Mouse (Mus musculus) hindbrain, embryonic 14.5 days (tissue): ENCODE data around the gene Lhb. TPM values are rescaled to one million over a fixed set of nuclear protein-coding genes. Genes with fewer than 3 reads are reported as not detected.

Experiments used
- ATAC-seq: fragments of 200-750 bp; cut with Nextera tagmentation; 2 replicates; pipeline ENCODE4 v1.8.0; 2017; ENCODE audit warnings: moderate number of reproducible peaks, mild to moderate bottlenecking, moderate TSS enrichment, moderate library complexity; ENCODE audit not compliant: low FRiP score
- DNase-seq: peaks from one replicate; pipeline ENCODE4 v3.0.0-alpha.2; 2015; ENCODE audit warnings: low spot score
- H3K27ac ChIP-seq: fragments of 300-500 bp; sonication (generic); 2 replicates; pipeline ENCODE4 v1.5.1; 2014; ENCODE audit warnings: mild to moderate bottlenecking, moderate library complexity
- H3K27me3 ChIP-seq: fragments of 300-500 bp; sonication (generic); 2 replicates; pipeline ENCODE4 v1.6.1; 2014; ENCODE audit warnings: mild to moderate bottlenecking, low read length, mixed read lengths; ENCODE audit not compliant: control insufficient read depth, insufficient read depth
- H3K36me3 ChIP-seq: fragments of 300-500 bp; sonication (generic); replicated peaks from 2 replicates; pipeline ENCODE4 v1.6.1; 2014; ENCODE audit not compliant: control insufficient read depth, insufficient read depth
- H3K4me1 ChIP-seq: fragments of 300-500 bp; sonication (generic); replicated peaks from 2 replicates; pipeline ENCODE4 v1.6.1; 2014; ENCODE audit warnings: antibody characterized with exemption, low read length, mixed read lengths; ENCODE audit not compliant: control insufficient read depth, insufficient read depth
- H3K4me2 ChIP-seq: fragments of 300-500 bp; sonication (generic); replicated peaks from 2 replicates; pipeline ENCODE4 v1.6.1; 2014; ENCODE audit warnings: mild to moderate bottlenecking, moderate library complexity
- H3K4me3 ChIP-seq: fragments of 300-500 bp; sonication (generic); replicated peaks from 2 replicates; pipeline ENCODE4 v1.5.1; 2014; ENCODE audit warnings: mild to moderate bottlenecking, low read length
- H3K9ac ChIP-seq: fragments of 300-500 bp; sonication (generic); 2 replicates; pipeline ENCODE4 v1.6.1; 2014
- H3K9me3 ChIP-seq: fragments of 300-500 bp; sonication (generic); 2 replicates; pipeline ENCODE4 v1.6.1; 2016; ENCODE audit warnings: low read length; ENCODE audit not compliant: control insufficient read depth
- WGBS: fragments of 180-500 bp; shearing (Covaris S2); extraction: QIAGEN DNeasy Blood & Tissue Kit; methylation state at CpG from one replicate; pipeline ENCODE4 v1.1.7; 2014; 5-methylcytosine and 5-hydroxymethylcytosine counted together
- polyA plus RNA-seq: library from polyadenylated mRNA; unstranded; fragments of >200 nt; fragmentation: Nextera tagmentation; extraction: Ambion mirVana; gene quantifications from 2 replicates; pipeline ENCODE4 v1.2.1, GENCODE M21; 2014

Gene Lhb
- polyA plus RNA-seq, 1 experiment from 2014 or later: 2.0 TPM

- DNase-seq: no peak
- H3K4me2 ChIP-seq: no peak overlapping the region
- ATAC-seq: no peak
- WGBS: 93% methylated on average over 2 of the region's 2 CpGs
- H3K4me1 ChIP-seq: peaks cover 10% of the 10 kb centered on the region
- H3K27ac ChIP-seq: no peak overlapping the region
- no peak overlapping the region for H3K4me3 ChIP-seq
- H3K27me3 ChIP-seq: peaks cover 99% of the 10 kb centered on the region
- no peak overlapping the region for H3K9ac ChIP-seq
- no peaks in the 10 kb centered on the region for H3K9me3 ChIP-seq
- no peaks in the 10 kb centered on the region for H3K36me3 ChIP-seq
These were observed 8.2 kb upstream of the Lhb start for GRCm38 (mm10) chr7:45412421-45412820.

DNA sequence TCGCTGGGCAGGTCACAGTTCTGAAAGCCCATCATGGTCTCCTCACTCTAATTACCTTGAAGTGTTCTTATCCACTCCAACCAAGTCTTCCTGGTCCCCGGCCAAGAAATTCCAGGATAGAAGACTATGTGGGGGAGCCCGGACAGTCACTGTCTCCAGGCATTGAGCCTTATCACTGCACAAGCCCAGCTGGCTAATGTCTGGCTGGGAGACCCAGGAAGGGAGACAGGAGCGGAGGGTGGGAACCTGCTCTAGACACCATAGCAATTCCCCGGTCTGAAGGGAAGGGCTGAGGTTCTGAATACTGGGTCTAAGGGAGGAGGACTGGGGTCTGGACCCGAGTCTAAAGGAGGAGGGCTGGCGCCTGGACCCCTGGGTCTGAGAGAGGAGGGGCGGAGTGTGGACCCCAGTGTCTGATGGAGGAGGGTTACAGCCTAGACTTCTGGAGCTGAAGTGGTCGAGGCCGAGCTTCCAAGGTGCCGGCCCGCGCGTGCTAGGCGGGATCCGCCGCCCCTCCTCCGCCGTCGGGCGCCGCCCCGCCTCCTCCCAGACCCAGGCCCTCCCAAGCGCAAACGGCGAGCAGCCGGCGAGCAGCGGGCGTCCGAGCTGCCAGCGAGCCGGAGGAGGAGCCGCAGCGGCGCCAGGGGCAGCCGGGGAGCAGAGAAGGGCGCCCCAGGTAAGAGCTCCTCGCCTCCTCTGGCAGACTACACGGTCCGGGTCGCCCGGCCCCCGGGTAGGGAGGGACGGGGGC, 7.3 kb upstream of the Lhb start, which contains the start of gene Ntf5:
TSS of gene Ntf5 (plus strand) at position 583 of the 751 bp plus-strand sequence.
- Histone ChIP-seq H3K4me1 (peaks cover 10% of the 10 kb centered on the region), H3K36me3 (no peaks in the 10 kb centered on the region), H3K4me3 (peak within 1 kb of the TSS; percentile 41), H3K9me3 (no peaks in the 10 kb centered on the region), H3K9ac (peak within 1 kb of the TSS; percentile 54), H3K27ac (no peak within 1 kb of the TSS), H3K27me3 (peaks cover 99% of the 10 kb centered on the region), H3K4me2 (peak within 1 kb of the TSS; percentile 69)
- WGBS: 3% methylated on average over 45 of the region's 45 CpGs
- no peak for DNase-seq
- no peak for ATAC-seq

- WGBS: 3% methylated on average over 27 of the region's 27 CpGs
- peaks cover 10% of the 10 kb centered on the region for H3K4me1 ChIP-seq
- H3K36me3 ChIP-seq: no peaks in the 10 kb centered on the region
- peak overlapping the region; percentile 54 for H3K9ac ChIP-seq
- ATAC-seq (no peak), DNase-seq (no peak)
- peak overlapping the region; percentile 69 for H3K4me2 ChIP-seq
- H3K27ac ChIP-seq: no peak overlapping the region
- H3K9me3 ChIP-seq: no peaks in the 10 kb centered on the region
- H3K4me3 ChIP-seq: peak overlapping the region; percentile 41
- peaks cover 99% of the 10 kb centered on the region for H3K27me3 ChIP-seq
These were observed 6.5 kb upstream of the Lhb start for GRCm38 (mm10) chr7:45413864-45414739.

- DNase-seq: no peak
- ATAC-seq: no peak
- Histone ChIP-seq H3K9me3 (no peaks in the 10 kb centered on the region), H3K27ac (no peak overlapping the region), H3K36me3 (no peaks in the 10 kb centered on the region), H3K27me3 (peaks cover 99% of the 10 kb centered on the region), H3K4me1 (peaks cover 10% of the 10 kb centered on the region), H3K9ac (no peak overlapping the region), H3K4me3 (no peak overlapping the region), H3K4me2 (no peak overlapping the region)
- 47% methylated on average over 12 of the region's 12 CpGs for WGBS
These were observed 5.8 kb upstream of the Lhb start for GRCm38 (mm10) chr7:45414740-45415224.

DNA sequence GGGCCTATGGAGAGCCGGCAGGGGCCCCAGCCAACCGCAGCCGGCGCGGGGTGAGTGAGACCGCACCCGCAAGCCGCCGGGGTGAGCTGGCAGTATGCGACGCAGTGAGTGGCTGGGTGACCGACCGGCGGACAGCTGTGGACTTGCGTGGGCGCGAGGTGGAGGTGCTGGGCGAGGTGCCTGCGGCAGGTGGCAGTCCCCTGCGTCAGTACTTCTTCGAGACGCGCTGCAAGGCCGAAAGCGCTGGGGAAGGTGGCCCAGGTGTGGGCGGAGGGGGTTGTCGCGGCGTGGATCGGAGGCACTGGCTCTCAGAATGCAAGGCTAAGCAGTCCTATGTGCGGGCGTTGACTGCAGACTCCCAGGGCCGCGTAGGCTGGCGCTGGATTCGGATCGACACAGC, 5.0 kb upstream of the Lhb start:
- H3K9ac ChIP-seq: no peak overlapping the region
- no peak overlapping the region for H3K27ac ChIP-seq
- peaks cover 6% of the 10 kb centered on the region; the same call in 1 of the 2 replicates for H3K36me3 ChIP-seq
- H3K4me3 ChIP-seq: no peak overlapping the region
- H3K4me1 ChIP-seq: peaks cover 10% of the 10 kb centered on the region
- no peak for ATAC-seq
- DNase-seq: no peak
- H3K27me3 ChIP-seq: peaks cover 99% of the 10 kb centered on the region
- peak overlapping the region; percentile 10; the same call in 1 of the 2 replicates for H3K4me2 ChIP-seq
- 10% methylated on average over 37 of the region's 37 CpGs for WGBS
- H3K9me3 ChIP-seq: no peaks in the 10 kb centered on the region

DNA sequence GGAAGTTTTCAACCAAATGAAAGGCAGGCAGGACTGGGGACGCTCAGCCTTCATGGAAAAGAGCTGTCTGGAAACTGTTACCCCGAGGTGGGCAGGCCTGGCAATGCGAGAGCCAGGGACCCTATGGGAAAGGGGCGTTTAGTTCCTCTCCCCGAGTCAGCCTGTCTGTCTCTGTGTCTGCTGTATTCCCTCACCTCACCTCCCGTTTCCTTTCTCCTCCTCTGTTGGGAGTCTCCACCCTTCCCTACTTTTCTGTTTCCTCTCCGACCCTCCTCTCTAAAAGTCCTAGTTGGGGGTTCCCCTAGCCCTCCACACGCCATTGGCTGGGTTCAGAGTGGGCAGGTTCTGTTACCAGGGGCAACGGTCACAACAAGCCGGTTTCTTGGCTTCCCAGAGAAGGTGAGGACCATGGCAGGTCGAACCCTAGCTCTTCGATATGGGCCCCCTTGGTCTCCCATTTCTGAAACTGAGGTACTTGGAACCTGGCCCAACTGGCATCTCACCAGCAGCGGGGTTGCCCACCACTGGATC, 2.6 kb upstream of the Lhb start:
- Histone ChIP-seq H3K27ac (no peak overlapping the region), H3K36me3 (peaks cover 30% of the 10 kb centered on the region), H3K4me2 (no peak overlapping the region), H3K4me3 (no peak overlapping the region), H3K27me3 (peaks cover 87% of the 10 kb centered on the region), H3K9me3 (no peaks in the 10 kb centered on the region), H3K9ac (no peak overlapping the region), H3K4me1 (peaks cover 10% of the 10 kb centered on the region)
- no peak for DNase-seq
- WGBS: 12% methylated on average over 13 of the region's 13 CpGs
- no peak for ATAC-seq

DNA sequence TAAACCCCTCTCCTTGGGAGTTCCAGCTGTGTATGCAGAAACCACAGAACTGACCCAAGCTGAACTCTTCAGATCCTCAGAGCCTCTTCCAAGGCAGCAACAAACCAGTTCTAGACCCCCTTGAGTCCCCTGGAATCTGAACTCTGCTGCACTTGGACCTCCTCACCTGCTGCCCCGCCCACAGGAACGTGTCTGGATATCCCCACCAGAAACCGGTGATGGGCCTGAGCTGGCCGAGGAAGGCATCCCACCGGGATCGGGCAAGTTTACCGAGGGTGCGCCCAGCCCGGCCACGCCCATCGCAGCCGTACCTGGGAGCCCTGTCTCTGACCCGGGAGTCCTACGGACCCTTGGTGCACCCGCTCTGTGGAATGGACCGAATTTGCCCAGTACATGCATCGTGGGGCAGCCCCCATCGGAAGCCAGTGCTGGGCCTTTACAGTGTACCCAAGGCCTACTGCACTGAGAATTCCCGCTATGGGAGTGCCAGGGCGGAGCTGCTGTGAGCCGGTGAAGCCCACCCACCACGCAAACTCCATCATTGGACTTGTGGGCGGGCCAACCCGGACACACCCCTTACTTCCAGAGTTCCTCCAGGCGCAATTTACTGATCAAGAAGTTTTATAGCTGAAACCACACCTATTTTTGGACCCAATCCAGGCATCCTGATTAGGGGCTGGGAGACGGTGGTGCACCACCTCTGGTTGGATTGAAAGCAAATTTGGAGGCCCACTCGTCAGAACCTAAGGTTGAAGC, 583 bp upstream of the Lhb start:
- Histone ChIP-seq H3K36me3 (peaks cover 50% of the 10 kb centered on the region), H3K27me3 (peaks cover 67% of the 10 kb centered on the region), H3K9ac (no peak overlapping the region), H3K4me3 (no peak overlapping the region), H3K9me3 (no peaks in the 10 kb centered on the region), H3K27ac (no peak overlapping the region), H3K4me1 (no peaks in the 10 kb centered on the region), H3K4me2 (no peak overlapping the region)
- WGBS: 12% methylated on average over 27 of the region's 27 CpGs
- no peak for ATAC-seq
- no peak for DNase-seq

- no peaks in the 10 kb centered on the region for H3K4me1 ChIP-seq
- no peak for ATAC-seq
- no peak overlapping the region for H3K27ac ChIP-seq
- H3K36me3 ChIP-seq: peaks cover 61% of the 10 kb centered on the region
- no peak overlapping the region for H3K9ac ChIP-seq
- no peaks in the 10 kb centered on the region for H3K9me3 ChIP-seq
- H3K27me3 ChIP-seq: peaks cover 55% of the 10 kb centered on the region
- H3K4me2 ChIP-seq: no peak overlapping the region
- WGBS: 91% methylated on average over 14 of the region's 14 CpGs
- DNase-seq: no peak
- H3K4me3 ChIP-seq: no peak overlapping the region
These were observed 574 bp downstream of the Lhb start for GRCm38 (mm10) chr7:45421194-45421593.
